Mouse (Mus musculus) intestine, embryonic 14.5 days (tissue): Measurements from ENCODE around the gene Abcg1. TPM values are rescaled to one million over a fixed set of nuclear protein-coding genes. Genes with fewer than 3 reads are reported as not detected.

Experiments
- ATAC-seq: fragments of 200-750 bp; cut with Nextera tagmentation; replicated peaks from 2 replicates; pipeline ENCODE4 v1.8.0; 2017; ENCODE audit warnings: low read depth, moderate number of reproducible peaks, moderate TSS enrichment, moderate library complexity; ENCODE audit not compliant: low FRiP score, low TSS enrichment
- DNase-seq: peaks from one replicate; pipeline ENCODE4 v3.0.0-alpha.2; 2018; ENCODE audit warnings: low spot score
- H3K27ac ChIP-seq: fragments of 300-500 bp; sonication (generic); 2 replicates; pipeline ENCODE4 v1.5.1; 2014; ENCODE audit warnings: low read depth, mild to moderate bottlenecking, control low read depth
- H3K27me3 ChIP-seq: fragments of 300-500 bp; sonication (generic); replicated peaks from 2 replicates; pipeline ENCODE4 v1.6.1; 2014; ENCODE audit warnings: low read length, control low read depth; ENCODE audit not compliant: control insufficient read depth, insufficient read depth
- H3K36me3 ChIP-seq: fragments of 300-500 bp; sonication (generic); 2 replicates; pipeline ENCODE4 v1.6.1; 2014; ENCODE audit warnings: low read length, control low read depth; ENCODE audit not compliant: control insufficient read depth, insufficient read depth
- H3K4me1 ChIP-seq: fragments of 300-500 bp; sonication (generic); replicated peaks from 2 replicates; pipeline ENCODE4 v1.6.1; 2014; ENCODE audit warnings: low read length, control low read depth, mixed read lengths; ENCODE audit not compliant: control insufficient read depth, insufficient read depth
- H3K4me2 ChIP-seq: fragments of 300-500 bp; sonication (generic); 2 replicates; pipeline ENCODE4 v1.6.1; 2014; ENCODE audit warnings: low read length
- H3K4me3 ChIP-seq: fragments of 300-500 bp; sonication (generic); 2 replicates; pipeline ENCODE4 v1.5.1; 2014; ENCODE audit warnings: low read depth, low read length, control low read depth, mixed read lengths
- H3K9ac ChIP-seq: fragments of 300-500 bp; sonication (generic); 2 replicates; pipeline ENCODE4 v1.6.1; 2014; ENCODE audit warnings: mild to moderate bottlenecking, low read length
- H3K9me3 ChIP-seq: fragments of 300-500 bp; sonication (generic); 2 replicates; pipeline ENCODE4 v1.6.1; 2016; ENCODE audit warnings: low read length, control low read depth; ENCODE audit not compliant: control insufficient read depth
- WGBS: fragments of 180-500 bp; shearing (Covaris S2); extraction: QIAGEN DNeasy Blood & Tissue Kit; methylation state at CpG from one replicate; pipeline ENCODE4 v1.1.7; 2014; 5-methylcytosine and 5-hydroxymethylcytosine counted together
- polyA plus RNA-seq: library from polyadenylated mRNA; unstranded; fragments of >200 nt; fragmentation: Nextera tagmentation; extraction: Ambion mirVana; gene quantifications from 2 replicates; pipeline ENCODE4 v1.2.1, GENCODE M21; 2014

Gene Abcg1
- polyA plus RNA-seq, 1 experiment from 2014 or later = 5.0 TPM

- Histone ChIP-seq H3K9me3 (no peaks in the 10 kb centered on the region), H3K4me3 (no peak overlapping the region), H3K4me2 (no peak overlapping the region), H3K27ac (no peak overlapping the region), H3K9ac (no peak overlapping the region), H3K27me3 (no peaks in the 10 kb centered on the region), H3K36me3 (no peaks in the 10 kb centered on the region), H3K4me1 (0 out of 2 replicates have a peak, but pooled peaks cover 3% of the 10 kb centered on the region)
- no peak for DNase-seq
- no peak for ATAC-seq
- WGBS = 71% methylated on average over 5 of the region's 5 CpGs
Observed at GRCm38 (mm10) chr17:31024782-31025125, 32.7 kb upstream of the Abcg1 start.

GRCm38 (mm10) chr17:31026986-31027385 is 30.5 kb upstream of the Abcg1 start:
- no peak overlapping the region for H3K4me3 ChIP-seq
- ATAC-seq (no peak), DNase-seq (no peak)
- H3K4me1 ChIP-seq = 0 out of 2 replicates have a peak, but pooled peaks cover 3% of the 10 kb centered on the region
- no peak overlapping the region for H3K4me2 ChIP-seq
- no peak overlapping the region for H3K27ac ChIP-seq
- no peaks in the 10 kb centered on the region for H3K27me3 ChIP-seq
- WGBS = 81% methylated on average over 6 of the region's 6 CpGs
- 0 out of 2 replicates have a peak, but pooled peaks cover 2% of the 10 kb centered on the region for H3K9me3 ChIP-seq
- no peaks in the 10 kb centered on the region for H3K36me3 ChIP-seq
- no peak overlapping the region for H3K9ac ChIP-seq

GRCm38 (mm10) chr17:31027723-31028122 is 29.8 kb upstream of the Abcg1 start:
- no peak for DNase-seq
- H3K4me2 ChIP-seq = no peak overlapping the region
- H3K9ac ChIP-seq = no peak overlapping the region
- WGBS = 86% methylated on average over 6 of the region's 6 CpGs
- H3K4me3 ChIP-seq = no peak overlapping the region
- no peak overlapping the region for H3K27ac ChIP-seq
- H3K9me3 ChIP-seq = 0 out of 2 replicates have a peak, but pooled peaks cover 2% of the 10 kb centered on the region
- no peaks in the 10 kb centered on the region for H3K27me3 ChIP-seq
- no peak for ATAC-seq
- no peaks in the 10 kb centered on the region for H3K36me3 ChIP-seq
- H3K4me1 ChIP-seq = 0 out of 2 replicates have a peak, but pooled peaks cover 3% of the 10 kb centered on the region

- no peak for DNase-seq
- ATAC-seq = no peak
- WGBS = 75% methylated on average over 9 of the region's 9 CpGs
Observed at GRCm38 (mm10) chr17:31028821-31029370, 28.6 kb upstream of the Abcg1 start.

GRCm38 (mm10) chr17:31029407-31029806 is 28.1 kb upstream of the Abcg1 start:
- Histone ChIP-seq H3K4me1 (0 out of 2 replicates have a peak, but pooled peaks cover under 1% of the 10 kb centered on the region), H3K27me3 (no peaks in the 10 kb centered on the region), H3K4me3 (no peak overlapping the region), H3K36me3 (no peaks in the 10 kb centered on the region), H3K4me2 (no peak overlapping the region), H3K9me3 (0 out of 2 replicates have a peak, but pooled peaks cover 2% of the 10 kb centered on the region), H3K27ac (no peak overlapping the region), H3K9ac (no peak overlapping the region)
- DNase-seq (no peak), ATAC-seq (no peak)
- WGBS = 87% methylated on average over 4 of the region's 4 CpGs

More at GRCm38 (mm10) chr17:31028821-31029370, 28.6 kb upstream of the Abcg1 start:
- Histone ChIP-seq H3K9me3 (0 out of 2 replicates have a peak, but pooled peaks cover 2% of the 10 kb centered on the region), H3K36me3 (no peaks in the 10 kb centered on the region), H3K27me3 (no peaks in the 10 kb centered on the region), H3K27ac (no peak overlapping the region), H3K4me3 (no peak overlapping the region), H3K9ac (no peak overlapping the region), H3K4me2 (no peak overlapping the region), H3K4me1 (0 out of 2 replicates have a peak, but pooled peaks cover 3% of the 10 kb centered on the region)

- Histone ChIP-seq H3K4me1 (no peaks in the 10 kb centered on the region), H3K27me3 (no peaks in the 10 kb centered on the region), H3K4me3 (no peak overlapping the region), H3K27ac (no peak overlapping the region), H3K9me3 (0 out of 2 replicates have a peak, but pooled peaks cover 2% of the 10 kb centered on the region), H3K9ac (no peak overlapping the region), H3K4me2 (no peak overlapping the region), H3K36me3 (no peaks in the 10 kb centered on the region)
- DNase-seq (no peak), ATAC-seq (no peak)
- WGBS = 95% methylated on average over 4 of the region's 4 CpGs
Observed at GRCm38 (mm10) chr17:31032341-31032740, 25.1 kb upstream of the Abcg1 start.

- ATAC-seq = no peak
- Histone ChIP-seq H3K4me3 (no peak overlapping the region), H3K9ac (no peak overlapping the region), H3K9me3 (0 out of 2 replicates have a peak, but pooled peaks cover 2% of the 10 kb centered on the region), H3K27me3 (no peaks in the 10 kb centered on the region), H3K27ac (no peak overlapping the region), H3K4me2 (no peak overlapping the region), H3K36me3 (no peaks in the 10 kb centered on the region), H3K4me1 (no peaks in the 10 kb centered on the region)
- DNase-seq = no peak
- WGBS = 58% methylated on average over 2 of the region's 2 CpGs
Observed at GRCm38 (mm10) chr17:31033251-31033650, 24.2 kb upstream of the Abcg1 start.

- 64% methylated on average over 5 of the region's 5 CpGs for WGBS
- no peaks in the 10 kb centered on the region for H3K27me3 ChIP-seq
- no peak overlapping the region for H3K27ac ChIP-seq
- 0 out of 2 replicates have a peak, but pooled peaks cover 2% of the 10 kb centered on the region for H3K9me3 ChIP-seq
- no peak overlapping the region for H3K9ac ChIP-seq
- ATAC-seq (no peak), DNase-seq (no peak)
- H3K36me3 ChIP-seq = no peaks in the 10 kb centered on the region
- H3K4me3 ChIP-seq = no peak overlapping the region
- H3K4me1 ChIP-seq = no peaks in the 10 kb centered on the region
- H3K4me2 ChIP-seq = no peak overlapping the region
Observed at GRCm38 (mm10) chr17:31034165-31034564, 23.3 kb upstream of the Abcg1 start.
